Mouse (Mus musculus) bone marrow, adult 2 months (tissue): ENCODE measurements around the gene Nrde2.

ENCODE experiments used
- CTCF ChIP-seq: fragments of 200-500 bp; IDR thresholded peaks from 2 replicates; pipeline ENCODE4 v1.5.1; 2011; ENCODE audit warnings: low read length, control low read depth; ENCODE audit not compliant: control insufficient read depth, insufficient read depth
- POLR2A ChIP-seq: fragments of 200-500 bp; IDR thresholded peaks from 2 replicates; pipeline ENCODE4 v1.6.1; 2011; ENCODE audit warnings: low read depth, mild to moderate bottlenecking, control low read depth, low read length, borderline replicate concordance; ENCODE audit not compliant: control insufficient read depth

- TF ChIP-seq CTCF (no peak), POLR2A (no peak)
Observed at GRCm38 (mm10) chr12:100167502-100167901, 8.0 kb upstream of the Nrde2 start.
